Mouse (Mus musculus) thymus, postnatal 4 days (tissue): ENCODE results near the gene Spns2.

ENCODE experiments used
- DNase-seq: peaks from one replicate; pipeline ENCODE4 v3.0.0; 2021

Spns2 gene

DNA sequence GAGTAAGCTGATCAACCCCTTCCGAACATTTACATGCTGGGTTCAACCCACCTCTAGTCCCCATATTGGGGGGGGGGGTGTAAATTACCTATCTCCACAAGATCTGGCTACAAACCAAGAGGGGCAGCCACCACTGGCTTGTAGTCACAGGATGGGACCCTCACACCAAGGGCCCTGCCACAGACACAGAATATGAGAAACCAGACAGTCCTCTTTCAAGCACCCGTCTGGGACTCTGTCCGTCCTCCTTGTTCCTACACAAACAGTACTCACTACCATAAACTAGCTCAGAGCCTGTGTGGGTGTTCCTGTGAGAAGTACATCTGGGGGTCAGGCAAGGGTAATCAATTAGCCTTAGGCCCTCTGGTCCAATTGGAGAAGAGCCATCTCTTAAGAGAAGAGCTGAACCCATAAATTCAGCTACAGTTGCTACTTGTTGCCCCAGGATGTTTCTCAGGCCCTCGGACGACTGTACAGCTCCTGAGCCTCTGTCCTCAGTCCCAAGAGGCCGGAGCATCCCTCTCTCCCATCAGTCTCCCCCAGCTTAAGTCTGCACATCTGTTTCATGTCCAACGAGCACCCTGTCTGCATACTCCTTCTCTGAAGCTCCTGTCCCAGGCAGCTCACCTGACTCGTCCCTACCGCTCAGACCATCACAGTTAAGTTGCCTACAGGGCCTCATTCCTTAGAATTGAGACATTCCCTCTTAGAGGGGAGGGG lies 81.1 kb downstream of the Spns2 start:
- no peak for DNase-seq

GRCm38 (mm10) chr11:72407574-72407973 lies 82.1 kb downstream of the Spns2 start:
- no peak for DNase-seq

DNA sequence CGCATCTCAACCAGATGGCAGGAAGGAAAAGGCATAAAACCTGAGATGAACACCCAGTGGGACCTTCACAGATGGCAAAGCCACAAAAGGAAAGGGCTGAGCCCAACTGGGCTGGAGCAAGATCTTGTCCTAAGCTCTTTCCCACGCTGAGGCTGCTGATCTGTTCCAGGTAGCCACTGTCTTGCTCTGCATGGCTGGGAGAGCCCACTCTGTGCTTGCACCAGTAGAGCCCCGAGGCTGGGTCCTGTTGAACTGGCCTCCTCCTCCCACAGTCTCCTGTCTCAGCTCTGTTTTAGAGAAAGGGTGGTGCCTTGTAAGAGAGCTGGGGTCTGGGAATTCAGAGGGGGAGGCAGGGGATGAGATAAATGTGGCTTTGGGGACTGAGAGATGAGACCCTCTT lies 82.6 kb downstream of the Spns2 start:
- no peak for DNase-seq

GRCm38 (mm10) chr11:72406079-72406675 lies 83.5 kb downstream of the Spns2 start:
- no peak for DNase-seq

DNA sequence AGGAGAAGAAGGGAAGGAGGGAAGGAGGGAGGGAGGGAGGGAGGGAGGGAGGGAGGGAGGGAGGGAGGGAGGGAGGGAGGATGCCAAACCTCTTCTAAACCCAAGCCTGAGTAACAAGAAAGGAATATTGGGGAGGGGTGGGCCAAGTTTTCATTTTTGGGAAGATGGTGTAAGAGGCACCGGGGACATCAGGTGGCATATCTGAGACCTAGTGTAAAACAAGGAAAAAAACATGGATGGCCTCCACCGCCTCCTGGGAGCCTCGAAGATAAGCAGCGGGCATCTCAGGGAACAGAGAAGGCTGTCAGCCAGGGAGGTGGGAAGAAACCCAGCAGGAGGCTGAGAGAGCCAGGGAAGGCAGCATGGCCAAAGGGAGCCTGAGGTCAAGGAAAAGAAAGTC lies 84.2 kb downstream of the Spns2 start:
- DNase-seq = no peak

- no peak for DNase-seq
These were observed 86.7 kb downstream of the Spns2 start for GRCm38 (mm10) chr11:72402969-72403368.

GRCm38 (mm10) chr11:72402017-72402416 lies 87.7 kb downstream of the Spns2 start:
- DNase-seq = no peak
